Mouse (Mus musculus): ENCODE data around the gene Mast4.

DNA sequence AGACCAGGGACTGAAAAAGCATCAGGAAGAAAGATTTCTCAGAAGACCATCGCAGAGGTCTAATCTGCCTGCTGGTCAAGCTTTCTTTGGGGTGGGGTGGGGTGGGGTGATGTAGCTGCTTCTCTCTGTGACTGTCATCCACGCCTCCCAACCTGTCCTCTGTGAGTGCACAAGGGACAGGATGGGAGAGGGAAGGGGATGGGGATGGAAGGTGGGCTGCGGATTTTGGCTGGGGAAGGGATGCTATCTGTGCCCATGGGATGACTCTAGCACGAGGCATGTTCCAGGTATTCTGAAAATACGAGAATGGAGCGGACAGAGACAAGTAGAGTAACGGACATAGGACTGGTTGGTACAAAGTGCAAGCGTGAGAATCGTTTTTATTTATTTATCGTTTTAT, 572.1 kb downstream of the Mast4 start:
- TF ChIP-seq GATA1 (IDR thresholded peaks at IDR 0.05; ENCODE audit: low read length) (no peak), TAL1 (IDR thresholded peaks at IDR 0.05; ENCODE audit: low read length) (no peak)

All from erythroblast, embryonic 14.5 days (primary cell).